Mouse (Mus musculus): Measurements from ENCODE around the gene Prr11.
A peak's percentile ranks its signal among the peaks of the same experiment; 100 is the strongest.
"Not testable (repeated sequence)": the region's sequence is repeated elsewhere in the genome, so short reads cannot be mapped to it uniquely, and the experiment has no call there.

Gene Prr11

GRCm38 (mm10) chr11:87108409-87108754, at the start of gene Prr11:
Gene Prr11, minus strand, starts transcription at chr11:87108708.
- DNase-seq (ENCODE audit: low read depth): no peak

- DNase-seq (ENCODE audit: low read depth): no peak
Measured at GRCm38 (mm10) chr11:87158012-87158411, 49.5 kb upstream of the Prr11 start.

GRCm38 (mm10) chr11:87136233-87136632, 27.7 kb upstream of the Prr11 start:
- no peak for DNase-seq (ENCODE audit: low read depth)

- peak; percentile 83 for DNase-seq (ENCODE audit: low read depth)
Measured at GRCm38 (mm10) chr11:87126824-87127816, 18.6 kb upstream of the Prr11 start, which contains the start of gene Trim37. Gene Trim37, plus strand, starts transcription at chr11:87127077.

- no peak for DNase-seq (ENCODE audit: low read depth)
Measured at GRCm38 (mm10) chr11:87126281-87126823, 17.8 kb upstream of the Prr11 start.

GRCm38 (mm10) chr11:87125562-87125961, 17.1 kb upstream of the Prr11 start:
- DNase-seq (ENCODE audit: low read depth): no peak

- DNase-seq (ENCODE audit: low read depth): no peak
Measured at GRCm38 (mm10) chr11:87121864-87122263, 13.4 kb upstream of the Prr11 start.

- no peak for DNase-seq (ENCODE audit: low read depth)
Measured at GRCm38 (mm10) chr11:87110172-87110909, 1.8 kb upstream of the Prr11 start.

- DNase-seq (ENCODE audit: low read depth): no peak
Measured at GRCm38 (mm10) chr11:87109519-87110171, 1.1 kb upstream of the Prr11 start.

GRCm38 (mm10) chr11:87108755-87109518, 429 bp upstream of the Prr11 start, which contains the start of gene Ska2:
Gene Ska2, plus strand, starts transcription at chr11:87109234.
- peak; percentile 99 for DNase-seq (ENCODE audit: low read depth)

- no peak for DNase-seq (ENCODE audit: low read depth)
Measured at GRCm38 (mm10) chr11:87087142-87087541, 21.4 kb downstream of the Prr11 start.

- DNase-seq (ENCODE audit: low read depth): peak; percentile 89
Measured at GRCm38 (mm10) chr11:87086290-87086984, 22.1 kb downstream of the Prr11 start, which contains the start of gene Smg8. Gene Smg8, minus strand, starts transcription at chr11:87086774.

GRCm38 (mm10) chr11:87085461-87085860, 23.0 kb downstream of the Prr11 start:
- no peak for DNase-seq (ENCODE audit: low read depth)

- DNase-seq (ENCODE audit: low read depth): no peak
Measured at GRCm38 (mm10) chr11:87083712-87084111, 24.8 kb downstream of the Prr11 start.

GRCm38 (mm10) chr11:87073866-87074440, 34.6 kb downstream of the Prr11 start, which contains the start of gene Gdpd1:
Gene Gdpd1, minus strand, starts transcription at chr11:87074062.
- peak; percentile 88 for DNase-seq (ENCODE audit: low read depth)

- DNase-seq (ENCODE audit: low read depth): peak; percentile 49
Measured at GRCm38 (mm10) chr11:87073343-87073865, 35.1 kb downstream of the Prr11 start.

GRCm38 (mm10) chr11:87062087-87062486, 46.4 kb downstream of the Prr11 start:
- DNase-seq (ENCODE audit: low read depth): no peak

- DNase-seq (ENCODE audit: low read depth): no peak
Measured at GRCm38 (mm10) chr11:87060410-87060809, 48.1 kb downstream of the Prr11 start.

- DNase-seq (ENCODE audit: low read depth): no peak
Measured at GRCm38 (mm10) chr11:87056286-87056685, 52.2 kb downstream of the Prr11 start.

GRCm38 (mm10) chr11:87048900-87049299, 59.6 kb downstream of the Prr11 start:
- not testable (repeated sequence) for DNase-seq (ENCODE audit: low read depth)

Measured in c-Kit-positive CD71-positive TER-119-negative erythroid progenitor cells, embryonic 14.5 days (primary cell).